Mouse (Mus musculus) spleen, postnatal 14 days (tissue): ENCODE measurements around the gene Bnip2.
"Not testable (repeated sequence)": the region's sequence is repeated elsewhere in the genome, so short reads cannot be mapped to it uniquely, and the experiment has no call there.

Experiments used
- DNase-seq, 2 experiments: peaks; one replicate each; pipeline ENCODE4 v3.0.0; 2021 to 2022; ENCODE audit warnings: low spot score in 2 of 2

Gene Bnip2

GRCm38 (mm10) chr9:70010781-70011473 lies 21.7 kb downstream of the Bnip2 start:
- no peak for DNase-seq

- DNase-seq = no peak
These were observed 22.5 kb downstream of the Bnip2 start for GRCm38 (mm10) chr9:70011537-70012407.

- peak; percentile 87 to 91 for DNase-seq
These were observed 23.2 kb downstream of the Bnip2 start, which contains the start of gene Gtf2a2 for GRCm38 (mm10) chr9:70012408-70012901. TSS of gene Gtf2a2 (plus strand) at chr9:70012550.

GRCm38 (mm10) chr9:70015632-70016031 lies 26.4 kb downstream of the Bnip2 start:
- DNase-seq = no peak

- no peak for DNase-seq
These were observed 29.6 kb downstream of the Bnip2 start for GRCm38 (mm10) chr9:70018879-70019278.

- DNase-seq = no peak
These were observed 32.3 kb downstream of the Bnip2 start for GRCm38 (mm10) chr9:70021610-70022009.

- no peak for DNase-seq
These were observed 32.8 kb downstream of the Bnip2 start for GRCm38 (mm10) chr9:70022083-70022482.

- DNase-seq = not testable (repeated sequence)
These were observed 34.3 kb downstream of the Bnip2 start for GRCm38 (mm10) chr9:70023615-70024014.

GRCm38 (mm10) chr9:70024648-70025047 lies 35.4 kb downstream of the Bnip2 start:
- DNase-seq = no peak

GRCm38 (mm10) chr9:70025365-70026012 lies 36.2 kb downstream of the Bnip2 start:
- no peak for DNase-seq

- no peak for DNase-seq
These were observed 42.9 kb downstream of the Bnip2 start for GRCm38 (mm10) chr9:70032167-70032566.

GRCm38 (mm10) chr9:70033056-70033455 lies 43.8 kb downstream of the Bnip2 start:
- no peak for DNase-seq

- DNase-seq = no peak
These were observed 45.4 kb downstream of the Bnip2 start for GRCm38 (mm10) chr9:70034702-70035101.

- no peak for DNase-seq
These were observed 47.4 kb downstream of the Bnip2 start for GRCm38 (mm10) chr9:70036646-70037045.

GRCm38 (mm10) chr9:70037988-70038387 lies 48.7 kb downstream of the Bnip2 start, which contains the start of gene Gcnt3:
TSS of gene Gcnt3 (minus strand) at chr9:70038088.
- DNase-seq = no peak

- no peak for DNase-seq
These were observed 50.5 kb downstream of the Bnip2 start for GRCm38 (mm10) chr9:70039597-70040385.

GRCm38 (mm10) chr9:70040570-70040969 lies 51.3 kb downstream of the Bnip2 start:
- DNase-seq = no peak

- DNase-seq = no peak
These were observed 52.9 kb downstream of the Bnip2 start for GRCm38 (mm10) chr9:70042137-70042536.

- no peak for DNase-seq
These were observed 53.7 kb downstream of the Bnip2 start for GRCm38 (mm10) chr9:70042935-70043334.

GRCm38 (mm10) chr9:70044865-70045264 lies 55.6 kb downstream of the Bnip2 start:
- DNase-seq = no peak

- DNase-seq = no peak
These were observed 57.0 kb downstream of the Bnip2 start for GRCm38 (mm10) chr9:70046255-70046654.
